Mouse (Mus musculus) liver, adult 2 months (tissue): ENCODE measurements around the gene Pepd.

Experiments
- CTCF ChIP-seq: fragments of 200-500 bp; IDR thresholded peaks from 2 replicates; pipeline ENCODE4 v1.5.1; 2011; ENCODE audit warnings: low read depth, low read length, control low read depth
- POLR2A ChIP-seq: fragments of 200-500 bp; IDR thresholded peaks from 2 replicates; pipeline ENCODE4 v1.6.1; 2011; ENCODE audit warnings: low read length, control low read depth; ENCODE audit not compliant: insufficient read depth; ENCODE audit errors: extremely low read depth

- TF ChIP-seq POLR2A: no peak
- no peak for TF ChIP-seq CTCF
Measured at GRCm38 (mm10) chr7:35036266-35036731, 124.1 kb downstream of the Pepd start.
